Mouse (Mus musculus): ENCODE results near the gene Mfsd2a.

The Mfsd2a gene

GRCm38 (mm10) chr4:122978850-122979249 is 17.9 kb upstream of the Mfsd2a start:
- no peak for DNase-seq (ENCODE audit: low spot score)

- DNase-seq (ENCODE audit: low spot score), result no peak
Measured at GRCm38 (mm10) chr4:122976885-122977284, 15.9 kb upstream of the Mfsd2a start.

GRCm38 (mm10) chr4:122974976-122975520 is 14.1 kb upstream of the Mfsd2a start:
- no peak for DNase-seq (ENCODE audit: low spot score)

GRCm38 (mm10) chr4:122972056-122972455 is 11.1 kb upstream of the Mfsd2a start:
- DNase-seq (ENCODE audit: low spot score), result no peak

GRCm38 (mm10) chr4:122971646-122972045 is 10.7 kb upstream of the Mfsd2a start:
- no peak for DNase-seq (ENCODE audit: low spot score)

GRCm38 (mm10) chr4:122971191-122971590 is 10.2 kb upstream of the Mfsd2a start:
- DNase-seq (ENCODE audit: low spot score), result no peak

- no peak for DNase-seq (ENCODE audit: low spot score)
Measured at GRCm38 (mm10) chr4:122968106-122968505, 7.1 kb upstream of the Mfsd2a start.

GRCm38 (mm10) chr4:122962751-122963150 is 1.8 kb upstream of the Mfsd2a start:
- DNase-seq (ENCODE audit: low spot score), result no peak

GRCm38 (mm10) chr4:122961589-122961988 is 601 bp upstream of the Mfsd2a start:
- no peak for DNase-seq (ENCODE audit: low spot score)

GRCm38 (mm10) chr4:122960321-122961099 is 478 bp downstream of the Mfsd2a start:
- no peak for DNase-seq (ENCODE audit: low spot score)

GRCm38 (mm10) chr4:122959816-122960215 is 1.2 kb downstream of the Mfsd2a start:
- no peak for DNase-seq (ENCODE audit: low spot score)

GRCm38 (mm10) chr4:122958491-122959031 is 2.4 kb downstream of the Mfsd2a start:
- DNase-seq (ENCODE audit: low spot score), result no peak

- DNase-seq (ENCODE audit: low spot score), result no peak
Measured at GRCm38 (mm10) chr4:122956301-122956700, 4.7 kb downstream of the Mfsd2a start.

- peak; percentile 84 for DNase-seq (ENCODE audit: low spot score)
Measured at GRCm38 (mm10) chr4:122955412-122956136, 5.4 kb downstream of the Mfsd2a start.

- DNase-seq (ENCODE audit: low spot score), result no peak
Measured at GRCm38 (mm10) chr4:122954680-122955411, 6.1 kb downstream of the Mfsd2a start.

- no peak for DNase-seq (ENCODE audit: low spot score)
Measured at GRCm38 (mm10) chr4:122949096-122949495, 11.9 kb downstream of the Mfsd2a start.

- no peak for DNase-seq (ENCODE audit: low spot score)
Measured at GRCm38 (mm10) chr4:122947223-122947622, 13.8 kb downstream of the Mfsd2a start.

GRCm38 (mm10) chr4:122944408-122944807 is 16.6 kb downstream of the Mfsd2a start:
- DNase-seq (ENCODE audit: low spot score), result no peak

- no peak for DNase-seq (ENCODE audit: low spot score)
Measured at GRCm38 (mm10) chr4:122939048-122939796, 21.8 kb downstream of the Mfsd2a start.

- DNase-seq (ENCODE audit: low spot score), result no peak
Measured at GRCm38 (mm10) chr4:122937489-122937888, 23.5 kb downstream of the Mfsd2a start.

GRCm38 (mm10) chr4:122935466-122936099 is 25.4 kb downstream of the Mfsd2a start:
- no peak for DNase-seq (ENCODE audit: low spot score)
